Comparison of ENCODE assay signal across 14 mouse cellular contexts in the genomic region with DNA sequence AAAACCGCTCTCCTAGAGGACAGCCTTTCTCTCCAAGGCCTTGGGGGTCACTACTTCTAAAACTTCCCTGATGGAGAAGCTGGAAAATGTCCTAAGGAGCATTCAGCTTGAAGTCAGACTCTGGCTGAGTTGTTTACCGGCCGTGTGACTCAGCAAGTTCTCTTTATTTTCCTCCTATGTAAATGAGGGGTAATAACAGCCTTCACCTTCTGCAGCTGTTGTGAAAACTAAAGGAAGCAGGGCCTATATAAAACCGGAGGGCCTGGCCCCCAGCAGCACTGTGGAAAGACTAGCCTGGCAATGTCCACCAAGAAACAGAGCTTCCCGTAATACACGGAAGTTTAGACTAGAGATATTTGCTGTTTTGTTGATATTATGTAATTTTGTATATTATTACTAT.
DNase-seq lines count a peak whose midpoint lies in the region; ATAC-seq and TF ChIP-seq lines count a peak whose summit lies in the region.
"Had no signal": no experiment of that assay in that cellular context is flagged by ENCODE, and none has a peak within 500 bp of the region (broad histone marks: within the 10 kb centered on the region; RNA-seq: fewer than 3 reads in every experiment).

No protein-coding gene starts in this region.

- H3K27me3 ChIP-seq in midbrain, embryonic 10.5 days (ENCODE audit: low read depth, poor library complexity, severe bottlenecking), result no peaks in the 10 kb centered on the region
- H3K27me3 ChIP-seq in midbrain, postnatal 0 days (ENCODE audit: insufficient read depth, low read length), result no peaks in the 10 kb centered on the region
- no peaks in the 10 kb centered on the region for H3K27me3 ChIP-seq in intestine, embryonic 15.5 days (replicated peaks)
- H3K27me3 ChIP-seq: hindbrain, embryonic 15.5 days; Patski had no signal

- H3K4me1 ChIP-seq in midbrain, embryonic 10.5 days, result peaks cover 36% of the 10 kb centered on the region
- no peaks in the 10 kb centered on the region for H3K4me1 ChIP-seq in midbrain, postnatal 0 days (ENCODE audit: insufficient read depth, low read length)
- peaks cover 38% of the 10 kb centered on the region for H3K4me1 ChIP-seq in bone marrow macrophage, adult 2 months (ENCODE audit: control insufficient read depth, insufficient read depth, low read length)
- peaks cover 5% of the 10 kb centered on the region; the same call in 1 of the 2 replicates for H3K4me1 ChIP-seq in intestine, embryonic 15.5 days (replicated peaks)
- H3K4me1 ChIP-seq: hindbrain, embryonic 15.5 days had no signal

- DNase-seq in midbrain, embryonic 10.5 days (ENCODE audit: low spot score), result no peak
- no peak for DNase-seq in midbrain, postnatal 0 days (ENCODE audit: low spot score)
- DNase-seq in yolk sac, embryonic 10.5 days (ENCODE audit: low spot score), result no peak
- DNase-seq: cerebellum, postnatal 36 days; heart, adult 18-20 months; right cerebral cortex, postnatal 4 days; thymus, adult 18-20 months had no signal

- no peak for TF ChIP-seq POLR2A in bone marrow macrophage, adult 2 months (IDR thresholded peaks at IDR 0.05; ENCODE audit: borderline replicate concordance, low read depth, low read length)

- H3K27ac ChIP-seq in midbrain, embryonic 10.5 days (replicated peaks), result 0 out of 2 replicates have a peak overlapping the region, but pooled peaks have one; percentile 2
- H3K27ac ChIP-seq in midbrain, postnatal 0 days (ENCODE audit: low read depth, low read length), result no peak overlapping the region
- peak overlapping the region; percentile 21 for H3K27ac ChIP-seq in bone marrow macrophage, adult 2 months (ENCODE audit: insufficient read depth, low read depth, low read length)
- H3K27ac ChIP-seq in intestine, embryonic 15.5 days, result peak overlapping the region; percentile 29; the same call in 1 of the 2 replicates
- H3K27ac ChIP-seq: hindbrain, embryonic 15.5 days; neural tube, embryonic 13.5 days had no signal

- no peaks in the 10 kb centered on the region for H3K36me3 ChIP-seq in midbrain, embryonic 10.5 days
- H3K36me3 ChIP-seq in midbrain, postnatal 0 days (ENCODE audit: insufficient read depth, low read length), result no peaks in the 10 kb centered on the region
- H3K36me3 ChIP-seq in intestine, embryonic 15.5 days, result no peaks in the 10 kb centered on the region
- H3K36me3 ChIP-seq: hindbrain, embryonic 15.5 days; neural tube, embryonic 13.5 days had no signal

- H3K9me3 ChIP-seq in midbrain, embryonic 10.5 days (replicated peaks), result no peaks in the 10 kb centered on the region
- H3K9me3 ChIP-seq in midbrain, postnatal 0 days (ENCODE audit: low read length), result no peaks in the 10 kb centered on the region
- no peaks in the 10 kb centered on the region for H3K9me3 ChIP-seq in intestine, embryonic 15.5 days
- H3K9me3 ChIP-seq: hindbrain, embryonic 15.5 days; neural tube, embryonic 13.5 days had no signal

- ATAC-seq in midbrain, postnatal 0 days (ENCODE audit: low FRiP score), result no peak
- no peak for ATAC-seq in intestine, embryonic 15.5 days
- ATAC-seq in megakaryocyte-erythroid progenitor cell, adult 5-6 weeks (replicated peaks; ENCODE audit: low FRiP score, low TSS enrichment, poor library complexity, severe bottlenecking), result peak; percentile 57; the same call in 1 of the 2 replicates
- ATAC-seq in activated CD4-positive, CD25-positive, alpha-beta regulatory T cell, adult 4 months, result no peak
- ATAC-seq: Patski had no signal

- H3K4me3 ChIP-seq in midbrain, embryonic 10.5 days, result no peak overlapping the region
- H3K4me3 ChIP-seq in midbrain, postnatal 0 days (ENCODE audit: low read depth, low read length), result no peak overlapping the region
- no peak overlapping the region for H3K4me3 ChIP-seq in bone marrow macrophage, adult 2 months (ENCODE audit: insufficient read depth, low read length)
- H3K4me3 ChIP-seq in intestine, embryonic 15.5 days (replicated peaks), result no peak overlapping the region
- H3K4me3 ChIP-seq: hindbrain, embryonic 15.5 days; neural tube, embryonic 13.5 days had no signal

- TF ChIP-seq CTCF in midbrain, postnatal 0 days (IDR thresholded peaks at IDR 0.05), result no peak
- TF ChIP-seq CTCF in bone marrow macrophage, adult 2 months (IDR thresholded peaks at IDR 0.05; ENCODE audit: low read depth, low read length), result no peak

- H3K9ac ChIP-seq in midbrain, postnatal 0 days (replicated peaks; ENCODE audit: low read length, poor library complexity, severe bottlenecking), result no peak overlapping the region
- no peak overlapping the region for H3K9ac ChIP-seq in intestine, embryonic 15.5 days
- H3K9ac ChIP-seq: hindbrain, embryonic 15.5 days; neural tube, embryonic 13.5 days had no signal

- H3K4me2 ChIP-seq in midbrain, postnatal 0 days (ENCODE audit: low read depth, low read length, poor library complexity, severe bottlenecking), result no peak overlapping the region
- H3K4me2 ChIP-seq in intestine, embryonic 15.5 days (replicated peaks), result no peak overlapping the region
- H3K4me2 ChIP-seq: hindbrain, embryonic 15.5 days; neural tube, embryonic 13.5 days had no signal

- 53% methylated on average over 6 of the region's 6 CpGs for WGBS in midbrain, embryonic 10.5 days
- 53% methylated on average over 6 of the region's 6 CpGs for WGBS in midbrain, postnatal 0 days
- 44% methylated on average over 6 of the region's 6 CpGs for WGBS in intestine, embryonic 15.5 days
